Mouse (Mus musculus) regulatory T cell (primary cell): ENCODE data around the gene Bcl2a1d.
"Not testable (repeated sequence)": the region's sequence is repeated elsewhere in the genome, so short reads cannot be mapped to it uniquely, and the experiment has no call there.

Source experiments
- in situ Hi-C: fragments of 300-600 bp; cut with MboI, MseI; formaldehyde crosslinking; loops from one replicate; pipeline ENCODE4 v1.15.1; 2025; ENCODE audit warnings: high pct_unique_total_duplicates

The Bcl2a1d gene

DNA sequence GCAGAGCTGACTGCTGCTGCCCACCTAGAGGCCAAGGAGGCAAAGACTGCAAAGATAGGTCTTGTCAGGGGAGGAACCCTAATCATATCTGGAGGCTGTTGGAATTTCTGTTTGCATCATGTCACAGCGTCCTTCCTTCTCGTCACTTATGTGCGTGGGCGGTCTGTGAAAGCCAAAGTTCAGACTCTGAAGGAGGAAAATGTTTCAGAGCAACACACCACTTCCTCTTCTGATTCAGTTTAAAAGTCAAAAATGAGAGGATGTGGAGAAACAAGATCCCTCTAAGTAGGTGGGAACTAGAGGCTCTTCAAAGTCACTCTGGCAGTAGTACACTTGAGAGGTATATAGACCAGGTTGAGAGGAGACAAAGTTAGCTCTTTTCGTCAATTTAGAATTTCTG is at the start of gene Bcl2a1d:
Gene Bcl2a1d (minus strand): TSS at position 187 of the 400 bp plus-strand sequence.
- in situ Hi-C loops = loop anchor here (10.0 to 25.0 kb wide), 2 partner anchors 223 to 469 kb away; partner anchors contain the start of gene Bcl2a1a

DNA sequence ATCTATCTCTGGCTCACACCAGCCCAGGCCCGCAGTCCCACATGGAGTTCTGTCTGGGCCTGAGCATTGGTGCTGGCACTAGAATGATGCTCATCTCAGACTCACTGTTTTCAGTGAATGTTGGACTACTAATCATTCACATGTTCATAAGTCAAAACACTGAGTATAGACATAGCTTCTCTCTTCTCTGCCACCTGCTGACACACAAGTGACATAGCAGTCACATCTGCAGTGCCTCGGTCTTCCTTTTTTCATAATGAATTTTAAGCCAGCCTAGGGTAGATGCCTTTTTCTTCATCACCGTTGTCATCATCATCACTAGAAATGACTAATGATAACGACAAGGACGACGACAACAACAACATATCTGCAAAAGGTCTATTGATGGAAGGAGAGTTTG is 38.5 kb upstream of the Bcl2a1d start:
- in situ Hi-C loops = not testable (repeated sequence)

DNA sequence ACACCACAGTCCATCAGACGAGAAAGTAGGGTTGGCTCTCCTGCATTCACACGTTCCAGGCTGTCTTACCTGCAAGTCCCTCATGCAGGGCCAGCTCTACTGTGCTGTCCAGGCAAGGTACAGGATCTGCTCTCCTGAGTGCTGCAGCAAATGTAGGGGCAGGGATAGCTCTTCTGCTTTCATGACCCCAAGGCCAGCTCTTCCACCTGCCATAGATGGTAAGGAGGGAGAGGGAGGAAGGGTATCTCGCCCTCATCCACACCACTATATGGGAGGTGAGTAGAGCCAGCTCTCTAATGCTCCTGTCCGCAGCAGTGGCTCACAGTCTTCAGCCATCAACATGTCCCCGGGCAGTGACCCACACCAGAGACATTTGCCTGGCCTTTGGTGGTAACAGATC is 37.8 kb upstream of the Bcl2a1d start:
- in situ Hi-C loops = not testable (repeated sequence)

DNA sequence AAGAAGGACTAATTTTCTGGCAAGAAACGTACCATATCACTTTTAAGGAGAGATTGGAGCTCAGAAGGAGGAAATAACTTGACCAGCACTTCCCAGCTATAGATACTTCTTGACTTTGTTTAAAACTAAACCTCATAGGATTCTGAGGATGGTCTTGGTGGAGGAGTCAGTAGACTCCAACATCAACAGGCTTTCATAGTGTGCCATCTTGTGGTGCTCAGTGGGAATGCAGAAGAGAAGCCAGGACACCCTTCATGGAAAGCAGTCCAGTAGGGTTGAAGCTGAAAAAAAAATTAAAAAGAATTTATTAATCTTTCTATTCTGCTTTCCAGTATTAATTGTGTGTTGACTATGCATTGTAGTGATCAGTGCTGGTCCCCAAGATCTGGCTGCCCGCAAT is 15.0 kb upstream of the Bcl2a1d start:
- in situ Hi-C loops = loop anchor here (10.0 to 25.0 kb wide), 3 partner anchors 188 to 484 kb away; no protein-coding TSS in a partner anchor

DNA sequence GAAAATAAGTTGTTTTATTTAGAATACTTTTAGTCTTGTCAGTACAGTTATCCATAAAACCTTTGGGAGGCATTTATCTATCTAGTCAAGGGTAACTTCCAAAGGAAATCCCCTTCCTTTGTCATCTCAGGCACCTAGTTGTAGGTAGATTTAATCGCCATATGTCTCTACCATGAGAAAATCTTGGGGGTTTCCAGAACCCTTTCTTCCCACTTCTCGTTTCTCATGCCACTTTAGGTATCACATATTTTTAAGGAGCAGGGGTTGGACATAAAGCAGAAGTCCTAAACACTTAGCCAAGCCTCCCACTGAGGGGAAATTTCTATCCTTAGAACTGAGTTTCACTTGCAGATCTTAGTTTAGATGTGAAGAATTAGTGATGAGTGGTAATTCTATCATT is 14.3 kb upstream of the Bcl2a1d start:
- in situ Hi-C loops = loop anchor here (10.0 to 25.0 kb wide), 3 partner anchors 189 to 484 kb away; no protein-coding TSS in a partner anchor

DNA sequence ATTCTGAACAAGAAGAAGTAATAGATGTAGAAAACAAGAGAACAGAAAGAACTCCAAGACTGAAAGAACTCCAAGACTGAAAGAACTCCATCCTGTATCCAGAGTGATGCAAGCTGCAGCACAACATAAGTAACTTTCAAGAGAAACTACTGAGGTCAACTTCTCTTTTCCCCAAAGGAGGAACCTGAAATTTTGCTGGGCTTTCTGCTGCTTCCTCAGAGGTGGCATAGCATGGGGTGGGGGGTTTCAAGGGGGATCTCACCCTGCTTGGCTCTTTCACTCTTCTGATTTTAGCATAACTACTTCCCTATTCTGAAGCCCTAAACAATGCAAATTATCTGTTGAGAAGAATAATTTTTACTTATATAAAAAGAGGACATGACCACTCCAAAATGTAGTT is 3.6 kb upstream of the Bcl2a1d start:
- in situ Hi-C loops = loop anchor here (10.0 to 25.0 kb wide), 2 partner anchors 220 to 473 kb away; partner anchors contain the start of gene Bcl2a1a

DNA sequence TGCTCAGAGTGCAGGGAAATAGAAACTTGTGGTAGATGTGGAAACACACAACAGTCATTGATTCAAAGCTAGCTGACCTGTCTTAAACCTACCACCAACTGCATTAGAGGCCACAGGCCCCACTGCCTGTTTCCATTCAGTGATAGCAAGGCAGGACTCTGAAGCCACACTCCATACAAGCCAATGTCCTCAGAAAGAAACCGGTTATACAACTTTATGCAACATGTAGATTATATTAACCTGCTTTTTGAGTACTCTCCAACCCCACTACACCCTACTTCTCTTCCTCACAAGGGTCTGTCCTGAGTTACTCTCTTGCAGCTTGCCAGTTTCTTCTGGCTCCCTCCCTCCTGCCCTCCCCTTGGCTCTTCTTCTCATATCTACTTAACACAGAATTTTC is 1.5 kb upstream of the Bcl2a1d start:
- in situ Hi-C loops = loop anchor here (10.0 to 25.0 kb wide), 2 partner anchors 222 to 471 kb away; partner anchors contain the start of gene Bcl2a1a

DNA sequence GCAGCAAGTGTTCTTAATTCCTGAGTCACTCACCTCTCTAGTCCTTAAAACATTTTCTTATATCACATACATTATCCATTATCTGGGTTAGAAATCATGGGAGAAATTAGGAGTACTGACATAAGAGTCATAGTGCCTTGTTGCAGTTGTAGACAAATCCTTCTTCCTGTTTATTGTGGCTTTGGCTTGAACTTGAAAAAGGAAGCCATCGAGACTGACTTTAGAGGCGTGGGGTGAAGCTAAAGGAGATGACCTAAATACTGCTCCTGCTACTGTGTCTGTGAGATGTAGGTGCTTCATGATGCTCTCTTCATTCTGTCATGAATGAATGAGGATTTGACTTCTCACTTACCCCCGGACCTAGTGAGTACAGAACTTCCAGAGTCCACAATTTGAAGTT is 620 bp upstream of the Bcl2a1d start:
- in situ Hi-C loops = loop anchor here (10.0 to 25.0 kb wide), 2 partner anchors 222 to 470 kb away; partner anchors contain the start of gene Bcl2a1a

DNA sequence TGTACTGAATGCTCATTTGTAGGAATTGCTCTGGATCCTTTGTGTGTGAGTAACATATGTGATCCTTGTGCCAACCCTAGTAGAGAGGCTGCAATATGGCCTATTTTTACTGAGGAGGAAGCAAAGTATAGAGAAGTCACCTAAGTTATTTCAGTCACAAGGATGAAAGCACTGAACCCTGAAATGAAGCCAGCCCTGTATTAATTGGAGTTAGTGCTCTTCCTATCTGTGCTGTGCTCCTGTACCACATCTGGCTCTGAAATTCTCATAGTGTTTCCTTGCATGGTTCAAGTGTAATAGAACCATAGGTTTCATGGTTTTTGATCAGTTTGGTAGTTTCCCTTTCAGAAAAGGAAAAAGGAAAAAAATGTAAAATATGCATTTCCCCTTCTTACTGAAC is 3.4 kb downstream of the Bcl2a1d start:
- in situ Hi-C loops = loop anchor here (25.0 kb wide), 1 partner anchor 466 kb away; no protein-coding TSS in a partner anchor

DNA sequence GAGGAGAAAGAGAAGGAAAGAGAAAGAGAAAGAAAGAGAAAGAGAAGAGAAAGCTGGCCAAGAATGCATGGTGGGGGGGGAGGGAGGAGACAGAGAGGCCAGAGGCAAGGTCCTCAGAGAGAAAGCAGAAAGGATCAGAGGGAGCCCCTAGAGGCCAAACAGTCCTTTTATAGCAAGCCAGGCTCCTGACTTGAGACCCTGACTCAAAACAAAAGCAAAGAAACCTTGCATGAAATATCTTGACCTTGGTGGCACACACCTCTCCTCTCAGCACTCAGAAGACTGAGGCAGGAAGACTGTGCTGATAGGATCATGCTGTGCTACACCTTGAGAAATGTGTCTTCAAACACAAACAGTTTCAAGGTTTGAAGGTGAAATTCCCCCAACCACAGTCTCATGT is 10.1 kb downstream of the Bcl2a1d start:
- in situ Hi-C loops = loop anchor here (5.0 kb wide), 2 partner anchors 174 to 389 kb away; partner anchors contain the start of gene Zfp949

DNA sequence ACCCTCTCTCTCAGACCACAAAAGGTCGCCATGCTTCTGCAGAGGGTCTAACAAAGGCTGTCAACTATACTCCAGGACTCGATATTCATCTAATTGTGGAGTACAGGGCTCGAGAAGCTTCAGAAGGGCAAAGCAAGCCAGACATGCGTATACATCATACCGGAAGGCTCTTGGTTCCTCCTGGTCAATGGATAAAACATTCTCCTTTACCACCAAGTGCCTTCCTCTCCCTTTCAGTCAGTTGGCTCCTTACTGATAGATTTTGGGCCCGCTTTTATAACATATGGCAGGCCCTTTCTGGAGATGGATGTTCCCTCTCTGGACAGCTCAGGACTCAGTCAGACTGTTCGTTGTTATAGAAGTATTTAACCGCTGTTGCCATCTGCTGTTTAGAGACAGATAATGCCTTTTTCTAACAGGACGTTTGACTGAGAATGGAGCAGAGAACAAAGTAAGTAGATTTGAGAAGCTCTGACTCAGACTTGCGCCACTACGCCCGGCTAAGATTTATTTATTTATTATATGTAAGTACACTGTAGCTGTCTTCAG is 11.7 kb downstream of the Bcl2a1d start, which contains the start of gene Mthfsl:
Gene Mthfsl (minus strand): TSS at position 308 of the 549 bp plus-strand sequence.
- in situ Hi-C loops = loop anchor here (5.0 kb wide), 2 partner anchors 173 to 388 kb away; partner anchors contain the start of gene Zfp949

DNA sequence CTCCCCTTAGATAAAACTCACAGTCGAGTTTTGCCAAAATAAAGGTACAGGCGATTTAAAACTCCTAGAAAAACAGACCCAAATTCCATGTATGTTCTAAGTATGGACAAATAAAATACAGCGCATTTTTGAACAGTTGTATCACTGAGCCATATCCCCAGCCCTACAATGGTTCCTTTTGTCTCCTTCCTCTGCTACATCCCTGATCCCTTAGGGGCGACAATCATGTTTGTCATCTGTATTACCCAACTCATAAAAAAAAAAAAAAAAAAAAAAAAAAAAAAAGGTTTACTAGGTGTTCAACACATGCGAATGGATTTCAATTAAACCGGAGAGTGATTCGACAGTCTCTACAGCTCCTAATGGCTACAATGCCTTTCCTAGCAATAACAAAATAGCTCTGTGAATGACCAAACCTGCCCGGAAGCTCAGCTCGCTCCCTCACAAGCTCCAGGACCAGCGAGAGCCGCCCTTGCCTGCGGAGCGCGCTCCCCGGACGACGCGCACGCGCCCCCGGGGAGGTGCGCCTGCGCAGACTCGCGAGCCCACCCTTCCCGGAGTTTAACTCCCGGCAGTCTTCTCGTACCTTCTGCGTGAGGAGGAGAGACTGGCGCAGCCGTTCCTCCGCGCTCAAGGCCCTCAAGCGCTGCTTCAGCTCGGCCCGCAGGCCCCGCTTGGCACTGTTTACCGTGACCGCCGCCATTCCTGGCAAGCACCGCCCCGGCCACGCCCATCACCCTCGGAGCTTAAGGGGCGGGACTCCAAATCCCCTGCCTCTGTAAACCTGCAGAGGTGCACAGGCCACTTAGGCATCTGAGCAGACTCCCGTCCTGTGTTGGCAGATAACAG is 12.4 kb downstream of the Bcl2a1d start:
- in situ Hi-C loops = not testable (repeated sequence)

DNA sequence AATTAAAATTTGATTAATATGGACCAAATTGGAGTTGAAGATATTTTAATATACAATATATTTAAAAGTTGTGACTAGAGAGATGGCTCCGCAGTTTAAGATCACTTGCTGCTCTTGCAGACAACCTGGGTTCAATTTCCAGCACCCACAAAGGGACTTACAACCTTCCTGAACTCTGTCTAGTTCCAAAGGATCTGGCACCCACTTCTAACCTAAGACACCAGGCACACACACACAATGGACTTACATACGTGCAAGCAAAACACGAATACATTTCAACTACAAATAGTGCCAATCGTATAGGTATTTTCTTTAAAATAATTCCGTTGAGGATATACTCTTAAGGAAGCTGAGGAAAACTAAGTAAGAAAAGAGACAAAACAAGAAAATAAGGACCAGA is 13.1 kb downstream of the Bcl2a1d start:
- in situ Hi-C loops = not testable (repeated sequence)

DNA sequence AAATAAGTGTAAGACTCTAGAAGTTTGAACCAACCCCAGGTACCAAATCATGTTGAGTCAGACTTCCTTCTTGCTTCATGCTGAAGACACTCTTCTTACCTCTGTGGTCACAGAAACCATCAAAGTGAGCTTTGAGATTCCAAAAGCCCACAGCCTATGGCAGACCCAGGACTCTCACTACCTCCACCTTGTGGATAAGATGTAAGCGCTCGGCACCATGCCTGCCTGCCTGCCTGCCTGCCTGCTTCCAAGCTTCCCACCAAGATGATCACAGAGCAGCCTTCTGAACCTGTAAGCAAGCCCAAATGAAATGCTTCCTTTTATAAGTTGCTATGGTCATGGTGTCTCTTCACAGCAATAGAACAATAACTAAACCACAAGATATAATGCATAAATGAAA is 13.6 kb downstream of the Bcl2a1d start:
- in situ Hi-C loops = not testable (repeated sequence)

DNA sequence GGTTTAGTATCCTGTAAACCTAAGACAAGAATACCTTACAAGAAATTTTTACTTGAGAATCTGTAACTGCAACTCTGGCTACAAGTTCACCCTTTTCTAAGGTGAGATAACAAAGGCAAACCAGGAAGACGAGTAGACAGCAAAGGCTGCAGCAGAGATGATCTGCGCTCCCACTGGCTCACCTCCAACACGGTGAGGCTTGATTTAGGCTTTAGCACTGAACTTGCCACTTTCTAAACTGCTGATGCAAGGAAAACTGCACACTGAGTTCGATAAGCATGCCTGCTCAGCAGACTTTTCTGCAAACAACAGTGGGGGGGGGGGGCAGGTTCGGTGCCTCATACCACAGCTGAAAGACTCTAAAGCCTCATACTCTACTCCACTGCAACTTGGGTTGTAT is 17.2 kb downstream of the Bcl2a1d start:
- in situ Hi-C loops = loop anchor here (5.0 kb wide), 1 partner anchor 503 kb away; no protein-coding TSS in a partner anchor

DNA sequence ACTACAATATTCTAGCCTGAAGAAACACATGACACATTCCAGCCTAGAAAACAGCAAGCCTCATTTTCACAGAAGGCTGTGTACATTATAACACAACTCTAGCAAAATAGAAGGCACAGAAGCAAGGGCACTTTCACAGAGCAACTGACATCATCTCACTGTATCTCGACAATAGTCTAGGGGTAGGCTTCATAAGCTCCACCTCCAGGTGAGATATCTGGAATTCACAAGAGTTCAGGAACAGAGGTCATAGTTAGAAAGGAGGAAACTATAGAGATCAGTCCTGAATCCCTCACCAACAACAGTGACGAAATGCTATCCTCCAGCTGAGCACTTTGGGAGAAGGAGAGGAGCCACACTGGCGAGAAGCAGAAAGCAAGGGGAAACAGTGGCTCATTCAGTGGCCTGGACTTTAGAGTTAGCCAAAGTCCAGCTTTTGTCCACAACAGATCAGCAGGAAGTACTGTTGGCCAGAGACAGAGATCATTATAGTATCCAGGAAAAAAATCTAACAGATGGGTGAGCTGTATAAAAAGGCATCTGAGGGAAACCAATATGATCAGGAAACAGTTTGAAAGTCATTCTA is 19.5 kb downstream of the Bcl2a1d start:
- in situ Hi-C loops = loop anchor here (5.0 kb wide), 1 partner anchor 505 kb away; no protein-coding TSS in a partner anchor

DNA sequence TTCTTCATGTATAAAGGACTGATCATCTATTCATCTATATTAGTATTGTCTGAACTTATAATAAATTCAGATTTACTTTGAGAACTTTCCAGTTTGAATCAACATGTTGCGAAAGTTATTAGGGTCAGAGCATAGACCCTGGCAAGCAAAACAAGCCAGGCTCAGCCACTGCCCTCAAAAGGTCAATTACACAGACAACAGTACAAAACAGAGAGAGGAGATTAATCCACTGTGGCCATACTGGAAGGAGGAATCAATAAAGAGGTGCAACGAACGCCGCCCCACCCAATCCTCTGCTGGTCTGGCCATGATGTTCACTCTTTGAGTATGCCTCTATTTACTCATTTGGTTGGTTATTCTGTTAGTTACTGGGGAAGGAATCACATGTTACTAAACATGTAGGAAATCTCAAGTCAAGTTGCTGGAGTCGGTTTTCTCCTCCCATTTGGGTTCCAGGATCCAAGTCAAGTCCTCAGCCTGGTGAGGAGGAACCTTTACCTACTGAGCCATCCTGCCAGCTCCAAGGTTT is 20.7 kb downstream of the Bcl2a1d start:
- in situ Hi-C loops = loop anchor here (5.0 kb wide), 1 partner anchor 506 kb away; no protein-coding TSS in a partner anchor

DNA sequence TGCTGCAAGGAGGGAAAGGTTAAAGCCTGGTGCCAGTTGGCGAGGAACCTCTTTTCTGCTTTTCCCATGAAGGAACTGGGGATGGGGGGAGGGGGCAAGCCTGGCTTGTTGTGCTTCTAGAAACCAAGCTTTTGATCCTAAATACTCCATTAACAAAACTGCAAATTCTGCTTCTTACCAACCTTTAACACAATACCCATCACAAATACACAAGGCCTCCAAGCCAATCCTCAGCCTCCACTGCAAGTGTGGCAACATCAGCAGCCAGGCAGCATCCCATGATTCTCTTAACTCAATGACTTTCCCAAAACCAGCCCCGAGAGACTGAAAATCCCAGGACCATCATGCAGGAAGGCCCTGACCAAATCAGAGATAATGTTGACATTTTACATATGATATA is 21.3 kb downstream of the Bcl2a1d start:
- in situ Hi-C loops = loop anchor here (5.0 kb wide), 1 partner anchor 507 kb away; no protein-coding TSS in a partner anchor

DNA sequence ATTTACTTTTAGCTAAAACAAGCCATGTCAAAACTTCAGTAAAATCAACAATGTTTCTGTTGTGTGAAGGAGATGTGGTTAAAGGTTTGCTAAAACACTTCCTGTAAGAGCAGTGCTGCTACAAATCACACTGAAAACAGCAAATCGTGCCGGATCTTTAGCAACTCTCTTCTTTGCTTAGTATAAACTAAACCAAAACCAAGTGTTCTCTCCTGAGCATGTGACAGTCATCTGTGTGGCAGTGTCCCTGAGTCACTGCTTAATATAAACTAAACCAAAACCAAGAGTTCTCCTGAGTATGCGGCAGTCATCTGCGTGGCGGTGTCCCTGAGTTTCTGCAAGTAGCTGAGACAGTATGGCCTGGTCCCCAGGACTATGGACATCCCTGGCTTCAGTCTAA is 21.9 kb downstream of the Bcl2a1d start:
- in situ Hi-C loops = loop anchor here (5.0 kb wide), 1 partner anchor 508 kb away; no protein-coding TSS in a partner anchor

DNA sequence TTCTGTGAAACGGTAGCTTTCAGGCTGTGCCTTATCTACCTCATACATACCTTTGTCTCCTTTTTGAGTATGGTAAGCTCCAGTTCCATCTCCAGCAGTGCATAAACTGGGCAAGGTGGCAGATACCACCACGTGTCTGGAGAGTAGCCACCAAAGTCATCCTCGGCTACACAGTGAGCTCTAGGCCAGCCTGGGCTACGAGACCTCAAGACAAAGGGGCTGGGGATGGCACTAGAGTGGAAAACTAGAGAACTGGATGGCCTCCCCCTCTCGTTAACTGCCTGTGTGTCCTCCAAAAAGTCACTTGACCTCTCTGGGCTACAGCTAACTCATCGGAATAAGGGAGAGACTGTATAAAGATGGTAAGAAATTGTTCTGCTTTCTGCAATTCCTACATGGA is 22.4 kb downstream of the Bcl2a1d start:
- in situ Hi-C loops = no loop called here

DNA sequence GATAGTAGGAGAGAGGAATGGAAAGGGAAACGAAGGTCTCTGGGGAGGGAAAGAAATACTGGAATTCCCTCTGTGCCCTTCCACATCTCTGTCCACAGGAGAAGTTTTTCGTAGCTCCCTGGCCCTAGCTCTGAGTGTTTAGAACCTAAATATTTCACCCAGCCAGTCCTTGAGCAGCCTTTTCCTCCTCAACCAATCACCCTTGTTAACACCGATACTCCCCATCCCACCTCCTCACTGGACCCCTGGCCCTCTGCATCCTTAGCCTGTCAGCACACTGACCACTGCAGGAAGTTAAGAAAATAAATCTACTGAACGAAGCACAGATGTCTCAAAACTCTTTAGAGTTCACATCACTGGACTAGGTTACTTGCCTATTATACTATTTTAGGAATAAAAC is 25.0 kb downstream of the Bcl2a1d start:
- in situ Hi-C loops = no loop called here
